Mouse (Mus musculus) ES-E14 (cell line): ENCODE data around the gene Gna15.

Experiments used
- HCFC1 ChIP-seq: IDR thresholded peaks from 2 replicates; pipeline ENCODE4 v1.6.1; 2012; ENCODE audit warnings: low read length, inconsistent platforms, borderline replicate concordance; ENCODE audit not compliant: insufficient read depth
- ZNF384 ChIP-seq: IDR thresholded peaks from 2 replicates; pipeline ENCODE4 v1.6.1; 2012; ENCODE audit warnings: low read depth, low read length, inconsistent platforms

GRCm38 (mm10) chr10:81572975-81573374, 49.0 kb upstream of the Gna15 start:
- TF ChIP-seq ZNF384, result no peak
- TF ChIP-seq HCFC1, result no peak
